In genomic region chr5:93131401-93131800, GRCm38 (mm10) we compare ENCODE assay signal across 14 mouse cellular contexts. TPM values are rescaled to one million over a fixed set of nuclear protein-coding genes. Genes with fewer than 3 reads are reported as not detected.
A peak's percentile ranks its signal among the peaks of the same experiment; 100 is the strongest.
DNase-seq lines count a peak whose midpoint lies in the region; ATAC-seq and TF ChIP-seq lines count a peak whose summit lies in the region.
"Had no signal": no experiment of that assay in that cellular context is flagged by ENCODE, and none has a peak within 500 bp of the region (broad histone marks: within the 10 kb centered on the region; RNA-seq: fewer than 3 reads in every experiment).

No protein-coding gene starts in this region.

- WGBS in heart, adult 2 months = 55% methylated on average over 4 of the region's 4 CpGs
- 39% methylated on average over 4 of the region's 4 CpGs for WGBS in kidney, embryonic 15.5 days
- WGBS in embryonic facial prominence, embryonic 14.5 days = 13% methylated on average over 4 of the region's 4 CpGs
- WGBS in neural tube, embryonic 15.5 days = 54% methylated on average over 4 of the region's 4 CpGs

- no peak overlapping the region for H3K9ac ChIP-seq in heart, adult 2 months (ENCODE audit: low read depth, low read length)
- H3K9ac ChIP-seq in kidney, embryonic 15.5 days = no peak overlapping the region
- H3K9ac ChIP-seq in embryonic facial prominence, embryonic 14.5 days (ENCODE audit: low read depth, low read length) = no peak overlapping the region
- no peak overlapping the region for H3K9ac ChIP-seq in neural tube, embryonic 15.5 days (replicated peaks)

- no peak for TF ChIP-seq CTCF in heart, adult 2 months (IDR thresholded peaks at IDR 0.05)

- H3K4me3 ChIP-seq in heart, adult 2 months = no peak overlapping the region
- no peak overlapping the region for H3K4me3 ChIP-seq in kidney, embryonic 15.5 days (replicated peaks)
- no peak overlapping the region for H3K4me3 ChIP-seq in embryonic facial prominence, embryonic 14.5 days (ENCODE audit: low read depth, low read length)
- no peak overlapping the region for H3K4me3 ChIP-seq in myocyte
- H3K4me3 ChIP-seq in neural tube, embryonic 15.5 days (replicated peaks) = no peak overlapping the region
- H3K4me3 ChIP-seq: erythroblast, embryonic 14.5 days; midbrain, embryonic 10.5 days had no signal

- H3K79me2 ChIP-seq in heart, adult 2 months (replicated peaks; ENCODE audit: control insufficient read depth, insufficient read depth, low read length) = no peaks in the 10 kb centered on the region
- H3K79me2 ChIP-seq in myocyte (ENCODE audit: control insufficient read depth, insufficient read depth) = peaks cover 89% of the 10 kb centered on the region

- H3K4me1 ChIP-seq in heart, adult 2 months (ENCODE audit: control insufficient read depth, insufficient read depth, low read length) = peaks cover 27% of the 10 kb centered on the region
- H3K4me1 ChIP-seq in kidney, embryonic 15.5 days = peaks cover 97% of the 10 kb centered on the region
- H3K4me1 ChIP-seq in embryonic facial prominence, embryonic 14.5 days (ENCODE audit: control insufficient read depth, insufficient read depth, low read length) = peaks cover 95% of the 10 kb centered on the region
- H3K4me1 ChIP-seq in neural tube, embryonic 15.5 days = peaks cover 84% of the 10 kb centered on the region

- peak overlapping the region; percentile 14; the same call in 1 of the 2 replicates for H3K4me2 ChIP-seq in kidney, embryonic 15.5 days
- H3K4me2 ChIP-seq in embryonic facial prominence, embryonic 14.5 days (ENCODE audit: low read depth, low read length) = peak overlapping the region; percentile 21; the same call in 1 of the 2 replicates
- H3K4me2 ChIP-seq in myocyte (ENCODE audit: low read depth) = peak overlapping the region; percentile 72
- no peak overlapping the region for H3K4me2 ChIP-seq in neural tube, embryonic 15.5 days

- H3K36me3 ChIP-seq in heart, adult 2 months (ENCODE audit: control insufficient read depth, insufficient read depth, low read length) = peaks cover 5% of the 10 kb centered on the region; the same call in 1 of the 2 replicates
- H3K36me3 ChIP-seq in kidney, embryonic 15.5 days = no peaks in the 10 kb centered on the region
- no peaks in the 10 kb centered on the region for H3K36me3 ChIP-seq in embryonic facial prominence, embryonic 14.5 days (ENCODE audit: control insufficient read depth, insufficient read depth, low read length)
- no peaks in the 10 kb centered on the region for H3K36me3 ChIP-seq in myocyte (ENCODE audit: control insufficient read depth, insufficient read depth)
- no peaks in the 10 kb centered on the region for H3K36me3 ChIP-seq in neural tube, embryonic 15.5 days

- intact Hi-C loops in heart, adult 2 months (cut with DNase I) = loop anchor here (5.0 kb wide), 1 partner anchor 34 kb away; no protein-coding TSS in a partner anchor
- intact Hi-C loops in heart, postnatal 14 days (cut with DNase I) = no loop called here

- H3ac ChIP-seq in myocyte (ENCODE audit: control insufficient read depth, insufficient read length) = no peak overlapping the region

- peak overlapping the region; percentile 4; the same call in 1 of the 2 replicates for H3K27ac ChIP-seq in heart, adult 2 months
- peak overlapping the region; percentile 92 for H3K27ac ChIP-seq in kidney, embryonic 15.5 days
- peak overlapping the region; percentile 75 for H3K27ac ChIP-seq in embryonic facial prominence, embryonic 14.5 days (replicated peaks; ENCODE audit: low read depth, low read length)
- H3K27ac ChIP-seq in neural tube, embryonic 15.5 days (replicated peaks) = no peak overlapping the region

- TF ChIP-seq POLR2A in heart, adult 2 months (IDR thresholded peaks at IDR 0.05; ENCODE audit: insufficient read depth, low read depth, low read length) = no peak
- no peak for TF ChIP-seq POLR2A in myocyte (IDR thresholded peaks at IDR 0.05; ENCODE audit: insufficient read length, low read depth)

- no peaks in the 10 kb centered on the region for H3K27me3 ChIP-seq in heart, adult 2 months (ENCODE audit: control insufficient read depth, insufficient read depth, low read length)
- no peaks in the 10 kb centered on the region for H3K27me3 ChIP-seq in kidney, embryonic 15.5 days
- no peaks in the 10 kb centered on the region for H3K27me3 ChIP-seq in embryonic facial prominence, embryonic 14.5 days (replicated peaks; ENCODE audit: control insufficient read depth, insufficient read depth, low read length)
- H3K27me3 ChIP-seq in myocyte (ENCODE audit: control insufficient read depth, insufficient read depth, insufficient read length) = no peaks in the 10 kb centered on the region
- H3K27me3 ChIP-seq in neural tube, embryonic 15.5 days (replicated peaks) = no peaks in the 10 kb centered on the region

- no peaks in the 10 kb centered on the region for H3K9me3 ChIP-seq in kidney, embryonic 15.5 days (replicated peaks)
- no peaks in the 10 kb centered on the region for H3K9me3 ChIP-seq in embryonic facial prominence, embryonic 14.5 days (ENCODE audit: control insufficient read depth, low read length)
- H3K9me3 ChIP-seq in neural tube, embryonic 15.5 days (replicated peaks) = no peaks in the 10 kb centered on the region
- H3K9me3 ChIP-seq: midbrain, embryonic 10.5 days had no signal

- no peak for TF ChIP-seq EP300 in heart, adult 2 months (IDR thresholded peaks at IDR 0.05; ENCODE audit: insufficient read depth, low read depth, low read length)

- DNase-seq in heart, adult 2 months = no peak
- DNase-seq in heart, postnatal 14 days = no peak
- no peak for DNase-seq in kidney, postnatal 25 days
- DNase-seq in embryonic facial prominence, embryonic 14.5 days (ENCODE audit: low spot score) = peak; percentile 92
- DNase-seq: B cell, adult 2 months; cerebellum, postnatal 36 days; spleen, adult 18-20 months; thymus, adult 18-20 months had no signal

- ATAC-seq in kidney, embryonic 15.5 days (replicated peaks; ENCODE audit: low FRiP score) = peak; percentile 12; the same call in 1 of the 2 replicates
- peak; percentile 28; the same call in 1 of the 2 replicates for ATAC-seq in embryonic facial prominence, embryonic 14.5 days (ENCODE audit: low read depth)
- ATAC-seq in neural tube, embryonic 15.5 days (ENCODE audit: low FRiP score) = no peak
- ATAC-seq in CD4-positive, CD25-positive, alpha-beta regulatory T cell, adult 4 months = no peak

TF ChIP-seq in myocyte, 11 proteins besides CTCF, POLR2A, EP300 and RAD21:
- TF ChIP-seq TCF12 (IDR thresholded peaks at IDR 0.05; ENCODE audit: insufficient read depth, poor library complexity, severe bottlenecking) (no peak), CEBPB (IDR thresholded peaks at IDR 0.05; ENCODE audit: insufficient read depth, poor library complexity, severe bottlenecking) (no peak), MAX (IDR thresholded peaks at IDR 0.05; ENCODE audit: low read depth) (no peak), SRF (IDR thresholded peaks at IDR 0.05; ENCODE audit: control insufficient read depth, insufficient read length, low read depth) (no peak), E2F4 (IDR thresholded peaks at IDR 0.05; ENCODE audit: insufficient read depth) (no peak), MYOG (IDR thresholded peaks at IDR 0.05; ENCODE audit: control insufficient read depth in 1 of 3, insufficient read depth in 1 of 3, insufficient read length in 2 of 3, low read depth in 2 of 3) (no peak)

RNA-seq across cellular contexts. Expression of gene Sept11, which starts 38.2 kb away (rescaled TPM):
- total RNA-seq in heart, adult 2 months (2021) = 10 to 100 TPM; 25.7 to 34.0 TPM
- 15.6 and 25.8 TPM in 2 replicates for polyA plus RNA-seq in heart, adult 2 months (2012; rRNA removed)
- 10 to 100 TPM; 48.7 to 54.9 TPM for total RNA-seq in heart, postnatal 14 days (2021)
- polyA plus RNA-seq in kidney, embryonic 15.5 days (2015; fragmentation: Nextera tagmentation; extraction: Ambion mirVana) = 221 and 222 TPM in 2 replicates
- polyA plus RNA-seq in embryonic facial prominence, embryonic 14.5 days (2014; fragmentation: Nextera tagmentation; extraction: Ambion mirVana) = 187 and 197 TPM in 2 replicates
- 114 TPM for polyA plus RNA-seq in myocyte (2012; fragmentation: generic; extraction: Trizol)
- 134 and 140 TPM in 2 replicates for polyA plus RNA-seq in neural tube, embryonic 15.5 days (2015; fragmentation: Nextera tagmentation; extraction: Ambion mirVana)
- polyA plus RNA-seq in CD4-positive, CD25-positive, alpha-beta regulatory T cell, adult 4 months (2017; shearing (Covaris generic)) = 10 to 100 TPM; 31.6 to 40.2 TPM

Comparison
In these comparisons a context has a peak if more than half of its experiments do, and no peak if none do; other contexts are left out.
1. ATAC-seq: peak in kidney, embryonic 15.5 days (single experiment) and embryonic facial prominence, embryonic 14.5 days (single experiment); none in neural tube, embryonic 15.5 days (single experiment) and CD4-positive, CD25-positive, alpha-beta regulatory T cell, adult 4 months (single experiment).